Mouse (Mus musculus) midbrain, embryonic 13.5 days (tissue): ENCODE measurements around the gene Smim1. TPM values are rescaled to one million over a fixed set of nuclear protein-coding genes. Genes with fewer than 3 reads are reported as not detected.
A peak's percentile ranks its signal among the peaks of the same experiment; 100 is the strongest.

Experiments
- ATAC-seq: fragments of 200-750 bp; cut with Nextera tagmentation; 2 replicates; pipeline ENCODE4 v1.8.0; 2017; ENCODE audit warnings: mild to moderate bottlenecking, moderate TSS enrichment, moderate library complexity
- H3K27ac ChIP-seq: fragments of 300-500 bp; sonication (generic); 2 replicates; pipeline ENCODE4 v1.5.1; 2015; ENCODE audit warnings: inconsistent platforms, mild to moderate bottlenecking, moderate library complexity
- H3K27me3 ChIP-seq: fragments of 300-500 bp; sonication (generic); 2 replicates; pipeline ENCODE4 v1.6.1; 2015; ENCODE audit warnings: mild to moderate bottlenecking, inconsistent platforms
- H3K36me3 ChIP-seq: fragments of 300-500 bp; sonication (generic); 2 replicates; pipeline ENCODE4 v1.6.1; 2015; ENCODE audit warnings: mild to moderate bottlenecking, inconsistent platforms
- H3K4me1 ChIP-seq: fragments of 300-500 bp; sonication (generic); replicated peaks from 2 replicates; pipeline ENCODE4 v1.6.1; 2015; ENCODE audit warnings: inconsistent platforms
- H3K4me2 ChIP-seq: fragments of 300-500 bp; sonication (generic); replicated peaks from 2 replicates; pipeline ENCODE4 v1.6.1; 2015; ENCODE audit warnings: moderate library complexity, mild to moderate bottlenecking, inconsistent platforms
- H3K4me3 ChIP-seq: fragments of 300-500 bp; sonication (generic); replicated peaks from 2 replicates; pipeline ENCODE4 v1.5.1; 2015; ENCODE audit warnings: mild to moderate bottlenecking, inconsistent platforms
- H3K9ac ChIP-seq: fragments of 300-500 bp; sonication (generic); replicated peaks from 2 replicates; pipeline ENCODE4 v1.6.1; 2015; ENCODE audit warnings: mild to moderate bottlenecking, inconsistent platforms
- H3K9me3 ChIP-seq: fragments of 300-500 bp; sonication (generic); 2 replicates; pipeline ENCODE4 v1.6.1; 2016; ENCODE audit warnings: mild to moderate bottlenecking, inconsistent platforms
- WGBS: fragments of 180-500 bp; shearing (Covaris S2); methylation state at CpG from one replicate; pipeline ENCODE4 v1.1.7; 2015; 5-methylcytosine and 5-hydroxymethylcytosine counted together
- polyA plus RNA-seq: library from polyadenylated mRNA; unstranded; fragments of >200 nt; fragmentation: Nextera tagmentation; extraction: Ambion mirVana; gene quantifications from 2 replicates; pipeline ENCODE4 v1.2.1, GENCODE M21; 2015

Gene Smim1
- polyA plus RNA-seq, 1 experiment from 2014 or later, result 6.1 TPM

GRCm38 (mm10) chr4:153974431-153975291 lies 51.4 kb downstream of the Smim1 start, which contains the start of the genes Dffb and Cep104:
Dffb (minus strand) TSS chr4:153975126.
Cep104 (plus strand) TSS chr4:153975194.
- Histone ChIP-seq H3K9ac (peak within 1 kb of the TSS; percentile 90), H3K9me3 (no peaks in the 10 kb centered on the region), H3K4me3 (peak within 1 kb of the TSS; percentile 84), H3K27me3 (no peaks in the 10 kb centered on the region), H3K4me2 (peak within 1 kb of the TSS; percentile 98), H3K27ac (peak within 1 kb of the TSS; percentile 80), H3K36me3 (peaks cover 35% of the 10 kb centered on the region), H3K4me1 (peaks cover 42% of the 10 kb centered on the region)
- ATAC-seq, result peak; percentile 97
- WGBS, result 1% methylated on average over 68 of the region's 68 CpGs

Other genes with a start within 250 kb of the Smim1 start
- gene A430005L14Rik, start 69.0 kb downstream of the Smim1 start, polyA plus RNA-seq, result 68.2 and 78.9 TPM in 2 replicates
- gene Dffb, start 51.1 kb downstream of the Smim1 start, polyA plus RNA-seq, result 12.0 and 13.0 TPM in 2 replicates
- gene Cep104, start 51.0 kb downstream of the Smim1 start, polyA plus RNA-seq, result 18.0 and 20.4 TPM in 2 replicates
- 21.2 and 24.7 TPM in 2 replicates for gene Lrrc47, start 14.5 kb downstream of the Smim1 start, polyA plus RNA-seq
- not detected in 2 replicates for gene Ccdc27, start 16.4 kb upstream of the Smim1 start, polyA plus RNA-seq
- gene Trp73, start 114.0 kb upstream of the Smim1 start, polyA plus RNA-seq, result 0.55 and 1.5 TPM in 2 replicates
- 47.8 and 50.9 TPM in 2 replicates for gene Wrap73, start 116.1 kb upstream of the Smim1 start, polyA plus RNA-seq
- 161 and 173 TPM in 2 replicates for gene Tprgl, start 134.4 kb upstream of the Smim1 start, polyA plus RNA-seq
- 6.8 and 6.9 TPM in 2 replicates for gene Megf6, start 144.5 kb upstream of the Smim1 start, polyA plus RNA-seq